Mouse (Mus musculus) brain, embryonic 14.5 days (tissue): Measurements from ENCODE around the gene Tcf20.

Experiments used
- CTCF ChIP-seq: fragments of 200-500 bp; IDR thresholded peaks from 2 replicates; pipeline ENCODE4 v1.5.1; 2012; ENCODE audit warnings: inconsistent platforms, mild to moderate bottlenecking, moderate library complexity, borderline replicate concordance; ENCODE audit not compliant: insufficient read depth, insufficient read length; ENCODE audit errors: extremely low read depth
- POLR2A ChIP-seq: fragments of 200-500 bp; IDR thresholded peaks from 2 replicates; pipeline ENCODE4 v1.6.1; 2012; ENCODE audit warnings: mild to moderate bottlenecking, inconsistent platforms, borderline replicate concordance; ENCODE audit not compliant: poor library complexity, insufficient read depth, insufficient read length, severe bottlenecking; ENCODE audit errors: extremely low read depth

DNA sequence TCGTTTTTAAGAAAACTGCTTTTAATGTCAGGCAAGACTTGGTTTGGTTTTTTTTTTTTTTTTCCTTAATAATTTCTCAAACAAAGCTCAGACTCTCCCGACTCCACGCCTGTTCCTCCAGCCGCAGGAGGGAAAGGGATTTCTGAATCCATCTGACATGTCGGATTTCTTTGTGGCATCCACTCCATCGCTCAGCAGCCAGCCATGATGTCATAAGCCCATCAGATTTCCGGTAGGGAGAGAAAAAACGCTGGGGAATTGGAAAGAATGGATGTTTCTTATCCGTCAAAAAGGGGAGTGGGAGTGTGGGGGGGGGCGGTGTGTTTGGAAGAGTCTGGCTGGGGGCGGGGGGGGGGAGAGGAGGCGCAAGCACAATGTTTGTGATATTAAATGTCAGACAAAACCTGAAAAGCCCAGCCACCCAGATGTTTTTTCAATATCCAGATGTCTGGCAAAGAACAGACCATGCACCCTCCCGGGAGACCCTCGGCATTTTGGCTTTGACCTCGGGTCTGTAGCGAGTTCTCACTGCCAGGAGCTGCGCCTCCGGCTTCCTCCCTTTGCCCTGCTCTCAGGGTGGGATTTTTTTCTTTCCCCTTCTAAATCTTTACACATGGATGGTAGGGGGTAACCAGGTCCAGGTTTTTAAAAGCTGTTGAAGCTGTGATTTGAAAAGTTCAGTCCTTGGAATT lies 4.8 kb downstream of the Tcf20 start:
- TF ChIP-seq CTCF = no peak
- no peak for TF ChIP-seq POLR2A
